Mouse (Mus musculus) granulocyte monocyte progenitor cell, adult 5-6 weeks (primary cell): Measurements from ENCODE around the gene 2310061I04Rik. TPM values are rescaled to one million over a fixed set of nuclear protein-coding genes. Genes with fewer than 3 reads are reported as not detected.

Source experiments
- ATAC-seq: replicated peaks from 2 replicates; pipeline ENCODE4 v1.8.0; 2016; ENCODE audit warnings: mild to moderate bottlenecking, moderate TSS enrichment, inconsistent platforms; ENCODE audit not compliant: poor library complexity, severe bottlenecking
- total RNA-seq, 2 experiments: library from RNA; stranded (forward) in 1 of 2; stranded (reverse) in 1 of 2; fragments of 200-712, 200-1000 nt in 1 of 2; fragments of >200 nt in 1 of 2; fragmentation: Nextera tagmentation in 1 of 2; gene quantifications; 2 replicates each; pipeline ENCODE4 v1.2.3; 2014 to 2017

The 2310061I04Rik gene
- total RNA-seq, 2 experiments from 2014 or later, result 8.4 to 97.8 TPM

- ATAC-seq, result peak; percentile 80
These were observed 19.3 kb upstream of the 2310061I04Rik start, which contains the start of the genes Mrps18b and Ppp1r10 for GRCm38 (mm10) chr17:35916297-35917142. TSS of gene Mrps18b (minus strand) at chr17:35916389. TSS of gene Ppp1r10 (plus strand) at chr17:35916434.

- ATAC-seq, result no peak
These were observed 18.5 kb upstream of the 2310061I04Rik start for GRCm38 (mm10) chr17:35915538-35916296.

- no peak for ATAC-seq
These were observed 17.7 kb upstream of the 2310061I04Rik start for GRCm38 (mm10) chr17:35914975-35915374.

- peak; percentile 93 for ATAC-seq
These were observed 12.7 kb upstream of the 2310061I04Rik start, which contains the start of gene Atat1 for GRCm38 (mm10) chr17:35909919-35910369. TSS of gene Atat1 (minus strand) at chr17:35910075.

- ATAC-seq, result peak; percentile 34
These were observed 12.1 kb upstream of the 2310061I04Rik start for GRCm38 (mm10) chr17:35909186-35909918.

GRCm38 (mm10) chr17:35907609-35908008 is 10.4 kb upstream of the 2310061I04Rik start:
- ATAC-seq, result no peak

- no peak for ATAC-seq
These were observed 8.4 kb upstream of the 2310061I04Rik start for GRCm38 (mm10) chr17:35905587-35905986.

GRCm38 (mm10) chr17:35903992-35904355 is 6.7 kb upstream of the 2310061I04Rik start:
- peak; percentile 50 for ATAC-seq

GRCm38 (mm10) chr17:35903343-35903991 is 6.2 kb upstream of the 2310061I04Rik start:
- no peak for ATAC-seq

GRCm38 (mm10) chr17:35900636-35901035 is 3.4 kb upstream of the 2310061I04Rik start:
- peak; percentile 36; the same call in 1 of the 2 replicates for ATAC-seq

- ATAC-seq, result peak; percentile 20; the same call in 1 of the 2 replicates
These were observed 678 bp upstream of the 2310061I04Rik start for GRCm38 (mm10) chr17:35897644-35898573.

- no peak for ATAC-seq
These were observed 9.5 kb downstream of the 2310061I04Rik start for GRCm38 (mm10) chr17:35887725-35888124.

- ATAC-seq, result no peak
These were observed 13.5 kb downstream of the 2310061I04Rik start for GRCm38 (mm10) chr17:35883777-35884176.

GRCm38 (mm10) chr17:35882924-35883323 is 14.3 kb downstream of the 2310061I04Rik start:
- ATAC-seq, result no peak

- peak; percentile 96 for ATAC-seq
These were observed 17.8 kb downstream of the 2310061I04Rik start, which contains the start of gene Dhx16 for GRCm38 (mm10) chr17:35879245-35880057. TSS of gene Dhx16 (plus strand) at chr17:35879819.

- no peak for ATAC-seq
These were observed 22.5 kb downstream of the 2310061I04Rik start for GRCm38 (mm10) chr17:35874721-35875120.

- ATAC-seq, result peak; percentile 47
These were observed 23.3 kb downstream of the 2310061I04Rik start for GRCm38 (mm10) chr17:35873774-35874519.
